Mouse (Mus musculus) kidney, adult 2 months (tissue): ENCODE data around the gene Ptpdc1.

Experiments used
- CTCF ChIP-seq: fragments of 200-500 bp; conservative IDR thresholded peaks from 2 replicates; pipeline ENCODE4 v1.5.1; 2011; ENCODE audit warnings: low read depth, mild to moderate bottlenecking, control low read depth, low read length, moderate library complexity, mixed read lengths; ENCODE audit not compliant: insufficient read depth, insufficient read length
- POLR2A ChIP-seq: fragments of 200-500 bp; IDR thresholded peaks from one replicate; pipeline ENCODE4 v1.6.1; 2011; ENCODE audit warnings: low read depth, low read length, control low read depth

GRCm38 (mm10) chr13:48650615-48651014, 25.2 kb upstream of the Ptpdc1 start:
- TF ChIP-seq CTCF (peak; percentile 53), POLR2A (no peak)
